Mouse (Mus musculus): Measurements from ENCODE around the gene Cd300lf. TPM values are rescaled to one million over a fixed set of nuclear protein-coding genes. Genes with fewer than 3 reads are reported as not detected.

Gene Cd300lf
- polyA plus RNA-seq, 1 experiment, result 6.9 TPM

DNA sequence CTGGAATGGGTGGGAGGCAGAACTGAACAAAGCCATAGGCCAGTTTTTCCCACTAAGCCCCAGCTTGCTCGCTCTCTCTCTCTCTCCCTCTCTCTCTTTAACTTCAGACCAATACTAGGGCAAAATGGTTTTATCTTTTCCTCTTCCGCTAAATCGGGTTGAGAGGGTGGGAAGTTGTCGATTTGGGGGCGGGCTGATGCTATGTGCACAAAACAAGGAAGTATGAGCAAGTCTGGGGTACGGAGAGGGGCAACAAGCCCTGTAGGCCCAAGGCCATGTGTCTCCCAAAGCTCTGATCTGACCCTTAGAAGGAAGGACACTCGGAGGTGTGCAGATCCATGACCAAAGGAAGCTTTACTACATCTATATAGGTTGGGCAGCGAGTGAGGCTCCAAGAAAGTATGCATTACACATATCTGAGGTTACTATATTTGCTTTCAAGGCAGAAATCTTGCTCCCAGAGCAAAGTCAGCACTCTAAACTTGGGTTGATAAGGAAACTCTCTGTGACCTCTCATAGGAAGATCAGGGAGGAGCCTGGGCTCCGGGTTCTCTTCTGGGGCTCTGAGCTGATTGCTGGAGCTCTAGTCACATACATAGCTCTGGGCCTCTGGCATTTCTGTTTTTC is 27.9 kb upstream of the Cd300lf start:
- Histone ChIP-seq H3K27me3 (ENCODE audit: control insufficient read depth, insufficient read depth, low read length) (no peaks in the 10 kb centered on the region), H3K4me1 (ENCODE audit: control insufficient read depth, insufficient read depth, insufficient read length, low read length) (peaks cover 24% of the 10 kb centered on the region), H3K36me3 (ENCODE audit: control insufficient read depth, insufficient read depth, low read length) (peaks cover 10% of the 10 kb centered on the region), H3K4me3 (ENCODE audit: low read depth, low read length) (peak overlapping the region; percentile 29), H3K27ac (ENCODE audit: insufficient read depth, low read depth, low read length) (peak overlapping the region; percentile 95)
- WGBS, result 32% methylated on average over 9 of the region's 9 CpGs
- TF ChIP-seq POLR2A (IDR thresholded peaks at IDR 0.05; ENCODE audit: low read depth, low read length) (peak; percentile 38; the same call in 1 of the 2 replicates), CTCF (IDR thresholded peaks at IDR 0.05; ENCODE audit: extremely low read depth, insufficient read length, insufficient replicate concordance, low read depth, low read length) (no peak)

DNA sequence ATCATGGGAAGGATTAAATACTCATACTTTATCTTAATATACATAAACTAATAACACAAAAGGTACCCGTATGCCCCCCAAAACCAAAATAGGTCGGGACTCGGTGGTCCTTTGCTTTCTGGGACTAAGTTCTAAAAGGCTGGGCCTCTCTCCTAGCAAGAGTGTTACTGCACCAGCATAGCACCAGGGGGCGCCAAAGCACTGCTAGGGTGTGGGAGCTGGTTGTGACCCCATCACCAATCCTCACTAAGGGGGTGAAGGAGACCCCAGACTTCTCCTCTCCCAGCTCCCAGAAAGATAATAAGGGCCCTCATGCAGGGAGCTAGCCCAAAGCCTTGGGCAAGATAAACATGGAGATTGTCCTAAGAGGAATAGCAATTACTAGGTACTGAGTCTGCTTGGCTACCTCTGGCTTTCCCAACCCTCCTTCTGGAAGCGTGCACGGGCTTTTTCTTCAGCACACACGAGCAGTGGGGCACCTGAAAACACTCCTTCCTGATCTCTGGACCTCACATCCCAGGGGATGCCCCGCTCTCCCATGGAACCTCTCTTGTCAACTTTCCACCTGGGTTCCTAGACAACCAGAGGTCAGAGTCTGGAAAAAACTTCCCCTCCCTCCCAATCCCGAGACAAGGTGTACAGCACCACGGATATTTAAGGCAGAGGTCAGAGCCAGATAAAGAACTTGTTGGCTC is 27.2 kb upstream of the Cd300lf start:
- TF ChIP-seq CTCF (IDR thresholded peaks at IDR 0.05; ENCODE audit: extremely low read depth, insufficient read length, insufficient replicate concordance, low read depth, low read length), result peak; percentile 98
- TF ChIP-seq POLR2A (IDR thresholded peaks at IDR 0.05; ENCODE audit: low read depth, low read length), result no peak
- H3K36me3 ChIP-seq (ENCODE audit: control insufficient read depth, insufficient read depth, low read length), result peaks cover 7% of the 10 kb centered on the region
- peaks cover 24% of the 10 kb centered on the region for H3K4me1 ChIP-seq (ENCODE audit: control insufficient read depth, insufficient read depth, insufficient read length, low read length)
- WGBS, result 10% methylated on average over 10 of the region's 10 CpGs
- H3K27me3 ChIP-seq (ENCODE audit: control insufficient read depth, insufficient read depth, low read length), result no peaks in the 10 kb centered on the region
- H3K27ac ChIP-seq (ENCODE audit: insufficient read depth, low read depth, low read length), result peak overlapping the region; percentile 95
- peak overlapping the region; percentile 29 for H3K4me3 ChIP-seq (ENCODE audit: low read depth, low read length)

DNA sequence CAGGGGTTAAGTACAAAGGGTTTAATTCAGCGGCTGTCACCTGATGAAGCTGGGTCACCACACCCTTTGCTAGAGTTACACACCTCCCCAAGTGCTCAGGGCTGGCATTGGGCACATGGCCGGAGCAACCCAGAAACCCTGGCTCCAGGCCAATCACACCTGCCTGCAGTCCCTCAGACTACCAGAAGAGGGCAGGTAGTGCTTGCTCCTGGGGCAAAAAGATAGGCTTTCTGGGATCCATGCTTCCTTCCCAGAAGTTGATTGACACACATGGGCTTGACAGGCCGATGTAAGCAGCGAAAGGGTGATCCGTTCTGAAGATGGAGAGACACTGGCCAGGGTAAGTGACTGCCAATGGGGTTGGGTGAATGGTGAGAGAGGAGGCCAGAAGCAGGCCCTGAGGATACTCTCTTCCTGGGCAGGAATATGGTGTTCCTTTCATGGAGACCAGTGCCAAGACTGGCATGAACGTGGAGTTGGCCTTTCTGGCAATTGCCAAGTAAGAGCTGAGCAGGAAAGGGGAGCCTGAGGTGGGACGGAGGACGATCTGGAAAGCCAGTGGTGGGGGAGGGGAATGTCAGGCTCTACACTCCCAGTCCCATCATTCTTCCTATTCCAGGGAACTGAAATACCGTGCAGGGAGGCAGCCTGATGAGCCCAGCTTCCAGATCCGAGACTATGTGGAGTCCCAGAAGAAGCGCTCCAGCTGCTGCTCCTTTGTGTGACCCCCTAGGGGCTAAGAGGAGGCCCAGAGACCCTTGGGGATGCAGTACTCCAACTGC is 26.4 kb upstream of the Cd300lf start:
- TF ChIP-seq CTCF (IDR thresholded peaks at IDR 0.05; ENCODE audit: extremely low read depth, insufficient read length, insufficient replicate concordance, low read depth, low read length) (peak; percentile 84; the same call in 1 of the 2 replicates), POLR2A (IDR thresholded peaks at IDR 0.05; ENCODE audit: low read depth, low read length) (no peak)
- 44% methylated on average over 11 of the region's 11 CpGs for WGBS
- Histone ChIP-seq H3K27me3 (ENCODE audit: control insufficient read depth, insufficient read depth, low read length) (0 out of 2 replicates have a peak, but pooled peaks cover 3% of the 10 kb centered on the region), H3K36me3 (ENCODE audit: control insufficient read depth, insufficient read depth, low read length) (no peaks in the 10 kb centered on the region), H3K27ac (ENCODE audit: insufficient read depth, low read depth, low read length) (peak overlapping the region; percentile 95), H3K4me1 (ENCODE audit: control insufficient read depth, insufficient read depth, insufficient read length, low read length) (peaks cover 24% of the 10 kb centered on the region), H3K4me3 (ENCODE audit: low read depth, low read length) (no peak overlapping the region)

DNA sequence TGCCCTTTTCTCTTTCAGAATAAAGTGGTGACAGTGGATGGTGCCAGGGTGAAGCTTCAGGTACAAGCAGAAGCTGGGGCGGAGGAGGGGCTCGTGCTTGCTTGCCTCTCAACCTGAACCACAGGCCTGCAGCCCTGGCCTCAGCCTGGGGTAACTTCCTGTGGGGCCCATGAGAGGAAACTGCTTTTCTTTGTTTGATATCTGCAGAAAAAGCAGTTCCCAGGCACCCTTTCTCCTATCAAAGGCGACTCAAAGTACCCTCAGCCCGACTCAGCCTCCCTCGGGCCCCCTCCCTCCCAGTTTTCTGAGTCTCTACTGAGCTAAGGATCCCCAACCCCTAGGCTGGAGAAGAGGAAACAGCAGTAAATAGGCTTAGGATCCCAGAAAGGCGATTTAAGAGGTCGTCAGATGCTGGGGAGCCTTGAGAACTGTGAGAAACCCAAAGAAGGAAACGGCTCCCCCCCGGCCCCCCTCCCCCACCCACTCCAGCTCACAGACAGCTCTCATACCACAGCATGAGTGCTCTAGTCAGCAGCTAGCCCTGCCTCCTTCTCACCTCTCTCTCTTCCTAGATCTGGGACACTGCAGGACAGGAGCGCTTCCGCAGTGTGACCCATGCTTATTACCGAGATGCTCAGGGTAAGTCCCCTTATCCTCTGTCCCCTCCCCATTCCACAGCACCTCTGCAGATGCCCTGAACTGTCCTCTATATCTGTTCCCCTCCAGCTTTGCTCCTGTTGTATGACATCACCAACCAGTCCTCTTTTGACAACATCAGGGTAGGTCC is 24.3 kb upstream of the Cd300lf start:
- Histone ChIP-seq H3K4me3 (ENCODE audit: low read depth, low read length) (no peak overlapping the region), H3K27me3 (ENCODE audit: control insufficient read depth, insufficient read depth, low read length) (0 out of 2 replicates have a peak, but pooled peaks cover 6% of the 10 kb centered on the region), H3K27ac (ENCODE audit: insufficient read depth, low read depth, low read length) (peak overlapping the region; percentile 47), H3K4me1 (ENCODE audit: control insufficient read depth, insufficient read depth, insufficient read length, low read length) (peaks cover 29% of the 10 kb centered on the region), H3K36me3 (ENCODE audit: control insufficient read depth, insufficient read depth, low read length) (no peaks in the 10 kb centered on the region)
- WGBS, result 30% methylated on average over 12 of the region's 12 CpGs
- TF ChIP-seq CTCF (IDR thresholded peaks at IDR 0.05; ENCODE audit: extremely low read depth, insufficient read length, insufficient replicate concordance, low read depth, low read length) (no peak), POLR2A (IDR thresholded peaks at IDR 0.05; ENCODE audit: low read depth, low read length) (no peak)

DNA sequence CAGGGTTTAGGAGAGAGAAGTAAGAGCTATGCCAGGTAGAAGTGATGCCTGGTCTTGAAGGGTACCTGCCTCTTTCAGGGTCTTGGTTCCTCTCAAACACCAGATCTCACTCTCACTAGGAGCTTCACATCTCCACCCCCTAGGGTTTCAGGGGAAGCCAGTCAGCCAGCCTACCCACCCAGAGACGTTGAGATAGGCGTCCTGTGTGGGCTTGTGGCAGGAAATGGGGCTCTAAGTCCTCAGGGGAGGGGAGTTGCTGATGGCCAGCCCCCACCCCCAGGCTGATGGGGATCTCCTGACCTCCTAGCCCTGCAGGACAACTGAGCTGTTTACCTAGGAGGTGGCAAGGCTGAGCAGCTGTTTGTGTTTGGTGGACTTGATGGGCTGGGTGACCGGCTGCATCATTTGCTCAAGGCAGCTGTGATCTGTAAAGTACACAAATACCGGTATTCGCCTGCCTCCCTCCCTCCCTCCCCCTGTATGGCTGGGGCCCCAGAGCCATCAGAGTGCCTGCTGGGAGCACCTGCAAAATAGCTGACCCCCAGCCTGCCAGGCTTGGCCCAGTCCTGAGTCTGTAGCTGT is 21.4 kb upstream of the Cd300lf start:
- Histone ChIP-seq H3K27ac (ENCODE audit: insufficient read depth, low read depth, low read length) (peak overlapping the region; percentile 10; the same call in 1 of the 2 replicates), H3K4me1 (ENCODE audit: control insufficient read depth, insufficient read depth, insufficient read length, low read length) (peaks cover 13% of the 10 kb centered on the region), H3K36me3 (ENCODE audit: control insufficient read depth, insufficient read depth, low read length) (no peaks in the 10 kb centered on the region), H3K4me3 (ENCODE audit: low read depth, low read length) (peak overlapping the region; percentile 43), H3K27me3 (ENCODE audit: control insufficient read depth, insufficient read depth, low read length) (0 out of 2 replicates have a peak, but pooled peaks cover 6% of the 10 kb centered on the region)
- 9% methylated on average over 5 of the region's 5 CpGs for WGBS
- TF ChIP-seq POLR2A (IDR thresholded peaks at IDR 0.05; ENCODE audit: low read depth, low read length) (no peak), CTCF (IDR thresholded peaks at IDR 0.05; ENCODE audit: extremely low read depth, insufficient read length, insufficient replicate concordance, low read depth, low read length) (no peak)

DNA sequence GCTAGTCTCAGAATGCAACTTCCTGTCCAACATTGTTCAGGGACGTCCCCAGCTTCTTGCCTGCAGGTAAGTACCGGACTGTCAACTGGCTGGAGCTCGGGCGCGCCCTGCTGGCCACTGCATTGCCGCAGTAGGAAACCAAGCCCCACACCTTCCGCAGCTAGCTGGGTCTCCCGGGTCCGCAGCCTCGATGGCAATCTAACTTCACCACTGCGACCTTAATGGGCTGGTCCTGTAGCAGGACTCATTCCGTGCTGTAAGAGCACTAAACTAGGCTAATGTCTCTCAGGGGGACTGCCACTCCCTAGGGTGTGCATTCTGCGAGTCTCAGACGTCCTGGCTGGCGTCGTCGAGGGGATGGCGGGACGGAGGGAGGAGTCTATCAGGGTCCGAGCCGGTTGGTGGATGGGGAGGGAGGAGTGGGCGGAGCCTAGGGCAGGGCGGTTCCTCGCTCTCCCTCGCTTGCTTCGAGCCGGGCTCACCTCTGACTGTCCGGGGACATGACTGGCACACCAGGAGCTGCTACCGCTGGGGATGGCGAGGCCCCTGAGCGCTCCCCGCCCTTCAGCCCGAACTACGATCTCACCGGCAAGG is 20.0 kb upstream of the Cd300lf start:
- Histone ChIP-seq H3K36me3 (ENCODE audit: control insufficient read depth, insufficient read depth, low read length) (no peaks in the 10 kb centered on the region), H3K27ac (ENCODE audit: insufficient read depth, low read depth, low read length) (peak overlapping the region; percentile 45), H3K27me3 (ENCODE audit: control insufficient read depth, insufficient read depth, low read length) (0 out of 2 replicates have a peak, but pooled peaks cover 6% of the 10 kb centered on the region), H3K4me1 (ENCODE audit: control insufficient read depth, insufficient read depth, insufficient read length, low read length) (peaks cover 6% of the 10 kb centered on the region), H3K4me3 (ENCODE audit: low read depth, low read length) (peak overlapping the region; percentile 49)
- WGBS, result under 1% methylated on average over 35 of the region's 35 CpGs
- TF ChIP-seq POLR2A (IDR thresholded peaks at IDR 0.05; ENCODE audit: low read depth, low read length) (peak; percentile 74), CTCF (IDR thresholded peaks at IDR 0.05; ENCODE audit: extremely low read depth, insufficient read length, insufficient replicate concordance, low read depth, low read length) (peak; percentile 90)

Data from small intestine, adult 2 months (tissue).